Mouse (Mus musculus) ES-E14 (cell line): ENCODE measurements around the gene Eif3m.

Experiments
- CHD2 ChIP-seq: IDR thresholded peaks from 2 replicates; pipeline ENCODE4 v1.6.1; 2014; ENCODE audit warnings: mild to moderate bottlenecking, low read depth, low read length, inconsistent platforms
- HCFC1 ChIP-seq: IDR thresholded peaks from 2 replicates; pipeline ENCODE4 v1.6.1; 2012; ENCODE audit warnings: low read length, inconsistent platforms, borderline replicate concordance; ENCODE audit not compliant: insufficient read depth
- MAFK ChIP-seq: IDR thresholded peaks from 2 replicates; pipeline ENCODE4 v1.6.1; 2014; ENCODE audit warnings: mild to moderate bottlenecking, low read depth, low read length, inconsistent platforms; ENCODE audit not compliant: insufficient read depth
- ZNF384 ChIP-seq: IDR thresholded peaks from 2 replicates; pipeline ENCODE4 v1.6.1; 2012; ENCODE audit warnings: low read depth, low read length, inconsistent platforms

GRCm38 (mm10) chr2:105016967-105017287, at the start of gene Eif3m:
- TF ChIP-seq ZNF384: no peak
- peak; percentile 81; the same call in 1 of the 2 replicates for TF ChIP-seq HCFC1
- peak; percentile 81 for TF ChIP-seq CHD2
- TF ChIP-seq MAFK: no peak
